Mouse (Mus musculus): ENCODE measurements around the gene Gm10800.

Gm10800 gene

DNA sequence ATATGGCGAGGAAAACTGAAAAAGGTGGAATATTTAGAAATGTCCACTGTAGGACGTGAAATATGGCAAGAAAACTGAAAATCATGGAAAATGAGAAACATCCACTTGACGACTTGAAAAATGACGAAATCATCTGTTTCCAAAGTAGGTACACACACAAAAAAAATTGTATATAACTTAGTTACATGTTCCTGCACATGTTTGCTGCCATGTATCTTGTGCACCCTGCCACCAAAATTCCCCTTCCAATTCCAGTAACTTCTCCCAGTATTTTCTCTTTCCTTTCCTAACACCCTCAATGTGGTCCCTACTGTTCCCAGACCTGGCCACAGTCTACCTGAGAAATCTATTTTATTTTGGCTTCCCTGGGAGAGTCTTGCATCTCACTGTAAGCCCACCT lies at the start of gene Gm10800:
TSS of gene Gm10800 (minus strand) at position 101 of the 400 bp plus-strand sequence.
- WGBS, result 85% methylated on average over 4 of the region's 4 CpGs

DNA sequence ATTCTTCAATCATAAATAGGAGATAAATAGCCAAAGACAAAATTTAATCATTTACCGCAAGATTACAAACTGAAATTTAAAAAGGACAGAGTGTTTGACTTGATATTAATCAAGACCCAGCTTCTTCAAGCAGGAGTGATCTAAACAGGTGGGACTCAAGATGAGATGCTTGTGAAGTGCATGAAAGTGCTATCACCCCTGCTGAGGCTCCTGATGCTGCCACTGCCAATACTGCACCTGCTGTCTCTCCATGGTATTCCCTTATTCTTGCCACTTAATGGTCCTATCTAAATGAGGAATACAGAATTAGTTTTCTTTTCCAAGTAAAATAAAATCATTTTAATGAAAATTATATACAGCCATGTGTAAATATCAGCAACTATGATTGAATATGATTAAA lies 30.4 kb upstream of the Gm10800 start:
- 100% methylated on average over 1 of the region's 1 CpGs for WGBS

DNA sequence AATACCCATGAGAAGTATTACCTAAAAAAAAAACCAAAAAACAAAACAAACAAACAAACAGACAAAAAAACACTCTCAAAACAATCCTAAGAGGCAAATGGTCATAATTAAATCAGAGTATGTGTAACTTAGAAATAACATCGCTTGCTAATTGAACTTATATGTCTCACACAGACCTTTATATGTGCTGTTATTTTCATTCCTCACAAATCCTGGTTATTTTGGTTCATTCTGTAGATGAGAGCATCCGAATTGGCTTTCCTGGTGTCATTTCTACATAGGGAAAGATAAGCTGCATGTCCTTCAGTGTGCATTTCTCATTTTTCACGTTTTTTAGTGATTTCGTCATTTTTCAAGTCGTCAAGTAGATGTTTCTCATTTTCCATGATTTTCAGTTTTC lies 5.2 kb downstream of the Gm10800 start, which contains the start of gene Gm10801:
TSS of gene Gm10801 (plus strand) at position 301 of the 400 bp plus-strand sequence.
- 86% methylated on average over 5 of the region's 5 CpGs for WGBS
